Comparison of ENCODE assay signal across 22 mouse cellular contexts in genomic region chr8:78295494-78295893, GRCm38 (mm10).
DNase-seq lines count a peak whose midpoint lies in the region; ATAC-seq lines count a peak whose summit lies in the region.
"Had no signal": no experiment of that assay in that cellular context is flagged by ENCODE, and none has a peak within 500 bp of the region (broad histone marks: within the 10 kb centered on the region; RNA-seq: fewer than 3 reads in every experiment).

No protein-coding gene starts in this region.

- no peaks in the 10 kb centered on the region for H3K27me3 ChIP-seq in hindbrain, embryonic 11.5 days (ENCODE audit: control insufficient read depth, insufficient read depth, low read length)
- no peaks in the 10 kb centered on the region for H3K27me3 ChIP-seq in hindbrain, embryonic 16.5 days (replicated peaks; ENCODE audit: control insufficient read depth, insufficient read depth, low read length)
- H3K27me3 ChIP-seq in neural tube, embryonic 13.5 days = no peaks in the 10 kb centered on the region
- H3K27me3 ChIP-seq: embryonic facial prominence, embryonic 13.5 days; kidney, embryonic 15.5 days; limb, embryonic 12.5 days; liver, embryonic 12.5 days; neural tube, embryonic 12.5 days had no signal

- H3K4me1 ChIP-seq in hindbrain, embryonic 11.5 days (replicated peaks; ENCODE audit: control insufficient read depth, insufficient read depth, low read length) = no peaks in the 10 kb centered on the region
- no peaks in the 10 kb centered on the region for H3K4me1 ChIP-seq in hindbrain, embryonic 16.5 days (ENCODE audit: control insufficient read depth, insufficient read depth, low read depth, low read length)
- H3K4me1 ChIP-seq in neural tube, embryonic 13.5 days (replicated peaks) = no peaks in the 10 kb centered on the region
- H3K4me1 ChIP-seq: embryonic facial prominence, embryonic 13.5 days; kidney, embryonic 15.5 days; limb, embryonic 12.5 days; liver, embryonic 12.5 days; neural tube, embryonic 12.5 days had no signal

- no peak overlapping the region for H3K9ac ChIP-seq in hindbrain, embryonic 11.5 days (ENCODE audit: low read depth, low read length)
- H3K9ac ChIP-seq in hindbrain, embryonic 16.5 days (ENCODE audit: low read depth, low read length) = no peak overlapping the region
- no peak overlapping the region for H3K9ac ChIP-seq in neural tube, embryonic 13.5 days
- H3K9ac ChIP-seq: embryonic facial prominence, embryonic 13.5 days; kidney, embryonic 15.5 days; limb, embryonic 12.5 days; liver, embryonic 12.5 days; lung, embryonic 14.5 days; neural tube, embryonic 12.5 days had no signal

- no peak overlapping the region for H3K27ac ChIP-seq in hindbrain, embryonic 11.5 days (ENCODE audit: low read depth, low read length)
- no peak overlapping the region for H3K27ac ChIP-seq in hindbrain, embryonic 16.5 days (ENCODE audit: low read depth, low read length)
- H3K27ac ChIP-seq in neural tube, embryonic 13.5 days (replicated peaks) = no peak overlapping the region
- H3K27ac ChIP-seq: embryonic facial prominence, embryonic 13.5 days; gastrocnemius, adult 2 months; kidney, embryonic 15.5 days; limb, embryonic 12.5 days; liver, embryonic 12.5 days; neural tube, embryonic 12.5 days had no signal

- H3K4me2 ChIP-seq in hindbrain, embryonic 11.5 days (replicated peaks; ENCODE audit: low read depth, low read length) = no peak overlapping the region
- no peak overlapping the region for H3K4me2 ChIP-seq in hindbrain, embryonic 16.5 days (ENCODE audit: low read length)
- no peak overlapping the region for H3K4me2 ChIP-seq in neural tube, embryonic 13.5 days
- H3K4me2 ChIP-seq: embryonic facial prominence, embryonic 13.5 days; kidney, embryonic 15.5 days; limb, embryonic 12.5 days; liver, embryonic 12.5 days; lung, embryonic 14.5 days; neural tube, embryonic 12.5 days had no signal

- no peaks in the 10 kb centered on the region for H3K9me3 ChIP-seq in hindbrain, embryonic 11.5 days (ENCODE audit: control insufficient read depth, low read length)
- no peaks in the 10 kb centered on the region for H3K9me3 ChIP-seq in hindbrain, embryonic 16.5 days (ENCODE audit: control insufficient read depth, low read length)
- H3K9me3 ChIP-seq in neural tube, embryonic 13.5 days = no peaks in the 10 kb centered on the region
- H3K9me3 ChIP-seq: embryonic facial prominence, embryonic 13.5 days; kidney, embryonic 15.5 days; limb, embryonic 12.5 days; liver, embryonic 12.5 days; neural tube, embryonic 12.5 days had no signal

- peak; percentile 35; the same call in 1 of the 2 replicates for ATAC-seq in hindbrain, embryonic 11.5 days (ENCODE audit: low FRiP score)
- ATAC-seq in hindbrain, embryonic 16.5 days = no peak
- ATAC-seq in neural tube, embryonic 13.5 days (ENCODE audit: low read depth) = 0 out of 2 replicates have a peak, but pooled peaks have one; percentile 59
- ATAC-seq: liver, embryonic 12.5 days had no signal

- 53% methylated on average over 5 of the region's 5 CpGs for WGBS in hindbrain, embryonic 11.5 days
- 45% methylated on average over 5 of the region's 5 CpGs for WGBS in hindbrain, embryonic 16.5 days
- 58% methylated on average over 5 of the region's 5 CpGs for WGBS in neural tube, embryonic 13.5 days

- no peak overlapping the region for H3K4me3 ChIP-seq in hindbrain, embryonic 11.5 days (ENCODE audit: low read depth, low read length)
- H3K4me3 ChIP-seq in hindbrain, embryonic 16.5 days (ENCODE audit: low read length) = no peak overlapping the region
- H3K4me3 ChIP-seq in neural tube, embryonic 13.5 days = no peak overlapping the region
- H3K4me3 ChIP-seq: embryonic facial prominence, embryonic 13.5 days; erythroblast, embryonic 14.5 days; gastrocnemius, adult 2 months; kidney, embryonic 15.5 days; limb, embryonic 12.5 days; liver, embryonic 12.5 days; neural tube, embryonic 12.5 days had no signal

- peak; percentile 21 for DNase-seq in adrenal gland, adult 2 months
- DNase-seq in adrenal gland, postnatal 4 days (ENCODE audit: low spot score in 2 of 2) = no peak
- no peak for DNase-seq in hindbrain, embryonic 11.5 days (ENCODE audit: low spot score)
- no peak for DNase-seq in neural tube, embryonic 10.5 days (ENCODE audit: extremely low spot score, low spot score)
- no peak for DNase-seq in yolk sac, embryonic 10.5 days (ENCODE audit: low spot score)
- DNase-seq: cerebellum, adult 2 months; cerebellum, postnatal 36 days; embryo, embryonic 11 days; gastrocnemius, adult 2 months; kidney, adult 11 months; kidney, postnatal 4 days; lung, embryonic 14.5 days; retina, postnatal 1 day; thymus, postnatal 14 days had no signal

- no peaks in the 10 kb centered on the region for H3K36me3 ChIP-seq in hindbrain, embryonic 11.5 days (ENCODE audit: control insufficient read depth, insufficient read depth, low read length)
- no peaks in the 10 kb centered on the region for H3K36me3 ChIP-seq in hindbrain, embryonic 16.5 days (ENCODE audit: control insufficient read depth, insufficient read depth, low read length)
- H3K36me3 ChIP-seq in neural tube, embryonic 13.5 days = no peaks in the 10 kb centered on the region
- H3K36me3 ChIP-seq: embryonic facial prominence, embryonic 13.5 days; kidney, embryonic 15.5 days; limb, embryonic 12.5 days; liver, embryonic 12.5 days; neural tube, embryonic 12.5 days had no signal
